Mouse (Mus musculus): ENCODE data around the gene Icam1. TPM values are rescaled to one million over a fixed set of nuclear protein-coding genes. Genes with fewer than 3 reads are reported as not detected.
A peak's percentile ranks its signal among the peaks of the same experiment; 100 is the strongest.
"Not testable (repeated sequence)": the region's sequence is repeated elsewhere in the genome, so short reads cannot be mapped to it uniquely, and the experiment has no call there.

Icam1 gene
- total RNA-seq, 2 experiments from 2014 or later = 5.4 to 6.7 TPM

DNA sequence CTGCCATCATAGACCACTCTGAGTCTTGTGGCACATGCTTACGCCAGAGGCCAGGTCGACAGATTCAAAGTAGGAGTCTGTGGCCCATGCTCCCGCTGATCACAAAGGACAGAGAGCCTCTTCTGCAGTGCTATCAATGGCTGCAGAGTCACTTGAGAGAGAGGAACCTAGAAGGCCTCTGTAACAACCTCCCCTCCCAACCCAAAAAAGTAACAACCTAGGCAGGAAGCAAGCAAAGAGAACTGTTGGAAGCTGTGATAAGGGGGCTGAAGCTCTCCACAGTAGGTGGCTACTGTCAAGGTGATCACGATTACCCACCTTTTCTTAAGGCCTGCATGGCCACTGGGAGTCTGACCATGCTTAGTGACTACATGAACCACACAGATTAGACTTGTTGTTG lies 27.8 kb downstream of the Icam1 start:
- no peak for DNase-seq (ENCODE audit: low spot score in 2 of 2)

DNA sequence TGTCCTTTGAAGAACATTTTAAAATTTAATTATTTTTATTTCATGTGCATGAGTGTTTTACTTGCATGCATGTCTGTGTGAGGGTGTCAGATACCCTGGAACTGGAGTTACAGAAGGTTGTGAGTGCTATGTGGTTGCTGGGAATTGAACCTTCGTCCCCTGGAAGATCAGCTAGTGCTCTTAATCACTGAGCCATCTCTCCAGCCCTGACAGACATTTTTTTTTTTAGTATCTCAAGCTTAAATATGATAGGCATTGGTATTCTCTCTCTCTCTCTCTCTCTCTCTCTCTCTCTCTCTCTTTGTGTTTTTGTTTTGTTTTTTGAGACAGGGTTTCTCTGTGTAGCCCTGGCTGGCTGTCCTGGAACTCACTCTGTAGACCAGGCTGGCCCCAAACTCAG lies 29.0 kb downstream of the Icam1 start:
- DNase-seq (ENCODE audit: low spot score in 2 of 2) = not testable (repeated sequence)

DNA sequence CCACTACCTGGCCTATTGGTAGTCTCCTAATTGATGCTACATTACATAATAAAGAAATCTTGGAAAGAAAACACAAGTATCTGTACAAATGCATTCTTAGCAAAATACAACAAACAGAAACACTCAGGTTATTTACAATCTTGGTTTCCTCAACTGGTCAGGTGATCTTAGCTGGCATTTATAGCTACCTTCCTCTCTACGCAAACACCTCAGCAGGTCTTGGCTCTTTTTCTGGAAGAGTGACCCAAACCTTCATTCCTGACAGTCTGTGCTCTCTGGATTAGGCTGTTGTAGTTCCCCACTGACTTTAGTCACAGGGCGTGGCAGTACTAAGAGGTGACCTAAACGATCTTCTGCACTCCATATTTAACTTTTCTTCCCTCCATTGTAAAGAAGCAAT lies 29.4 kb downstream of the Icam1 start:
- DNase-seq (ENCODE audit: low spot score in 2 of 2) = no peak

DNA sequence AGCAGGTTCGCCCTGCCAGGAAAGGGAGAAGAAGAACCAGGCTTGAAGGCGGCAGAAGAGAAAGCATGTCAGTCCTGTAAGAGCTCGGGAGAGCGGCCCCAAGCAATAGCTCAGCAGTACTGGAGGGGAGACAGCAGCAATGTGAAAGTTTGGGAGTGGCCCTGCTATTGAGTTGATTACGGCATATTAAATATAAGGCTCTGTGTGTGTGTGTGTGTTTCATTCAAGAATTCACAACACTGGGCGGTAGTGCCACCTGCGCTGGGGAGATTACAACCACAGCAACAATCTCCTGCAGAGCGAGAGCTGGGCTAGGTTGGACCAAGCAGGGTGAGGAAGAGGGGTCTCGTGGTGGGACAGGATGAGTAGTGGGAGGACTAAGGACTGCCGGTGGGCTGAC lies 35.8 kb downstream of the Icam1 start:
- DNase-seq (ENCODE audit: low spot score in 2 of 2) = no peak

DNA sequence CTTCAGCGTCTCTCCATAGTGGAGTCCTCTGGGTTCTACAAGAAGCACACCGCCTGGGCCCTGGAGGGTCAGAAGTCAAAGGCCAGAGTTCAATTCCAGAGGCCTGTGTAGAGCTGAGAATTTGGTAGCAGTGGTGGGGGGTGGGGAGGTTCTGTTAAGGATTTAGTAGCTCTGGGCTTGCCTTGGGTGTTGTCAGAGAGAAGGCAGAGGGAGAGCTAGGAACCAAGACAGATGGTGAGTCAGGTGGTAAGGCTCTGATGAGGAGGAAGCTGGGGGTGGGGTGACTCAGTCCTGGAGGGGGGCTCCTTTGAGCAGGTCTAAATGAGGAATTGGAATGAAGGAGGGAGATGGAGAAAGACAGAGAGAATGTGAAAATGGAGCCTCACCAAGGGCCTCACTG lies 47.1 kb downstream of the Icam1 start:
- no peak for DNase-seq (ENCODE audit: low spot score in 2 of 2)

DNA sequence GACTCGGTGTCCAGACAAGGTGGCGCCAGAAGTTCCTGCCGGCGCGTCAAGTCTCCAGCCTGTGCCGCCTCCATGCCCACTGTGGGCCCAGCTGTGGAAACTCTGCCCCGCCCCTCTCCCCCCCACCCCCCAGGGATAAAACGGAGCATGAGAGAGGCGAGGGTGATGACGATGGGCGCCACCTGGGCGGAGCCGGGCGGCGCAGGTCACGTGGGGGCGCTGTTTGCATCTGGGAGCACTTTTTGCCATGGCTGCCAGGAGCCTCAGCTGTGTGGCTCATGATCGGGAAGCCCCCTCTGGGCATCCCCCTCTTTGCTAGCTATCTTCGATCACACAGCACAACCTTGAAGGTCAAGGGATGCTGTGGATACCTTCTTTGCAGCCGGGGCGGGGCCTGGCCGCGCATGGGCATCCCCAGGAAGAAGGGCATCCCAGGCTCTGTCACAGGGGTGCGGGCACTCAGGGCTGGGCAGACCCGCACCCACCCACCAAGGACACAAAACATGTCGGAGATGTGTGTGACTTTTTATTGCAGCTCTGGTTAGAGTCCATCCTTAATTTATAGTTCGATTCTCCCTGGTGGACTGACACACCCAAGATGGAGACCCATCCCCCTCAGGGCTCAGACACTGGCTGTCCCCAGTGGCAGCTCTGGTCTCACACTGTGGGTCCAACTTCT lies 51.4 kb downstream of the Icam1 start, which contains the start of gene Zglp1:
Gene Zglp1, minus strand, starts transcription at position 88 of the 679 bp plus-strand sequence.
- no peak for DNase-seq (ENCODE audit: low spot score in 2 of 2)

DNA sequence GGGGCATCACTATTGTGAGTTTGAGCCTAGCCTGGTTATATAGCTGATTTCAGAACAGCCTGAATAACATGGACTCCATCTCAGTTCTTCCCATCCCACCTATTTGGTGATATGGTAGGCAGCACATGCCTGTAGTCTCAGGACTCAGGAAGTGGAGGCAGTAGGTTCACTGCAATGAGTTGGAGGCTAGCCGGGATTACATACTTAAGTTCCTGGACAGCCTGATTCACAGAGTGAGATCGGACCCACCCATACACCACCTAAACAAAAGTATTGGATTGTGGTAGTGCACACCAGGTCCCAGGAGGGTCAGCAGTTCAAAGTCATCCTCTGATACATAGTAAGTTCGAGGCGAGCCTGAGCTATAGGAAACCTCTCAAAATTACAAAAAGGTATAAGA lies 56.9 kb downstream of the Icam1 start:
- no peak for DNase-seq (ENCODE audit: low spot score in 2 of 2)

DNA sequence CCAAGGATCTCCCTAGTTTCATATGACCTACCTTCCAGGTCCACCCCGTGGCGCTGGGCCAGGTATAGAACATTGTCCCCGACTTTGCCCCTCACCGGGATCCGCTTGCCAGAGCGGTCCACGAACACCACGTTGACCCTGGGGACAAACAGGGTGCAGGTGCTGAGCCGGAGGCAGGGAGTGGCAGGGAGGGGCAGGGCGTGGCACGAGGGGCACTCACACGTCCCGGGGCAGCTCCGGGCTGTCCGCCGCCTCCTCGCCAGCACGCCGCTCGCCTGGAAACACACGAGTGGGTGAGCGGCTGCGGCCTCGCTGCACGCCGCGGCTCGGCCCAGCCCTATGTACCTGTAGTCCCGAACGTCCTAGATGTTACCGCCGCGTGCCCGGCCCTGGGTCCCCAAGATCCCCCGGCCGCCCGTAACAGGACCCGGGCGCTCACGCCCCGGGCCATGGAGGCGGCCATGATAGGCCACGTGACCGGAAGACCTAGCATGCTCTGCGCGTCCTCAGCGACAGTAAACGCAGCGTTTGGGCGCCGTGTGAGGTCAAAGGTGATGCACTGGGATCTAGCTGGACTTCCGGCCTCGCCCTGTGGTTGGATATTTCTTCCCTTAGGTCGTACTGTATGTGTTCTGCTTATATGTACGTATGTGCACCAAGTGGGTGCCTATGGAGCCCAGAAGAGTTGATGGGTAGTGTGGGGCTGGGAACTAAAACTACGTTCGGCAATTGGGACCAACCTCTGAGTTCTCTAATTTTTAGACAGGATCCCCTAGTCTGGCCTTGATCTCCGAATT lies 57.5 kb downstream of the Icam1 start, which contains the start of the genes Gm49373 and Fdx1l:
Gene Gm49373, minus strand, starts transcription at position 53 of the 797 bp plus-strand sequence.
Gene Fdx1l, minus strand, starts transcription at position 571 of the 797 bp plus-strand sequence.
- peak; percentile 69 to 88 for DNase-seq (ENCODE audit: low spot score in 2 of 2)

DNA sequence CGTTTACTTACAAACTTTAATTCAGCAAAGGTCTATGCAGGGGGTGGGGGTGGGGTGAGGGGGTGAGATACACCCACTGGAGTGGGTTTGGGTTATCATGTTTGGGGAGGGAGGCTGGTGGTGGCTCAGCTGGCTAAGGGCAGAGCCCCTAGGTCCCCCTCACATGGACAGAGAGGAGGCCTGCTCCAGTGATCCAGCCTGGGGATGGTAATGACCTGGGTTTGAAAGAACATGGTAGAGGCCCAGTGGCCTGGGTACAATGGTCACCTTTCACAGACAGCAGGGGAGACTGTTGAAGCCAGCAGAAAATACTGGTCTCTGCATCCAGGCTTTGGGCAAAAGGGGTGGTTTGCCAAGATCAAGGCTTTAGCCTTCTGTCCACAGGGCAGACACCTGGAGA lies 58.4 kb downstream of the Icam1 start:
- no peak for DNase-seq (ENCODE audit: low spot score in 2 of 2)

DNA sequence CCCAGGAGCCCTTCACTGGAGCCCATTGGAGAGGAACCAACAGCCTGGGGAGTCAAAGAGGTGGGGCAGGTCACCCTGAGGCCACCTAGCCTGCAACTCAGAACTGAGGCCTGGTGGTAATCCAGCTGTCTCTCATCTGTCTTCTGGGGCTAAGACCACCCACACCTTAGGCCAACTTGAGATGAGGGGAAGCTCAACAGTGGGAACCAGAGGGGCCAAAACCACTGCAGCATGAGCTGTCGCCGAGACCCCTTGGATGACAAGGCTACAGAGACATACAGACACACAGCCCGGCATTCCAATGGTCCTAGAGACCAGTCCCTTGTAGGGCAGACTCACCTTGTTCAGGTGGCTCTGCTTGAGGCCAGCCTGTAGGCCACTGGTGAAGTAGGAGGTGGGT lies 59.8 kb downstream of the Icam1 start:
- no peak for DNase-seq (ENCODE audit: low spot score in 2 of 2)

Small RNAs within 50 kb of the gene (microRNA-seq; reads per million reads assigned to microRNA genes)
- gene Mir1900 = not detected
- gene Mir7082 = not detected

Other genes with a start within 250 kb of the Icam1 start
- gene Col5a3, start 200.9 kb upstream of the Icam1 start, total RNA-seq (2021) = 100 to 1,000 TPM; 156 to 159 TPM
- not detected for gene Rdh8, start 197.5 kb upstream of the Icam1 start, total RNA-seq (2021)
- 1 to 10 TPM; 8.2 to 9.7 TPM for gene A230050P20Rik, start 147.3 kb upstream of the Icam1 start, total RNA-seq (2021)
- 1 to 10 TPM; 3.9 to 4.5 TPM for gene Angptl6, start 136.3 kb upstream of the Icam1 start, total RNA-seq (2021)
- 10 to 100 TPM; 25.0 to 28.7 TPM for gene Ppan, start 127.8 kb upstream of the Icam1 start, total RNA-seq (2021)
- gene Eif3g, start 117.4 kb upstream of the Icam1 start, total RNA-seq (2021) = 100 to 1,000 TPM; 146 to 158 TPM
- gene Dnmt1, start 56.1 kb upstream of the Icam1 start, total RNA-seq (2021) = 10 to 100 TPM; 44.5 to 46.0 TPM
- 10 to 100 TPM; 19.8 to 20.2 TPM for gene S1pr2, start 39.2 kb upstream of the Icam1 start, total RNA-seq (2021)
- gene Mrpl4, start 13.2 kb upstream of the Icam1 start, total RNA-seq (2021) = 10 to 100 TPM; 42.7 to 49.2 TPM
- not detected for gene Icam4, start 13.4 kb downstream of the Icam1 start, total RNA-seq (2021)
- gene Icam5, start 16.1 kb downstream of the Icam1 start, total RNA-seq (2021) = under 1 TPM in 1 of 2 experiments, not detected in 1; 0.08 TPM
- not detected for gene Zglp1, start 51.1 kb downstream of the Icam1 start, total RNA-seq (2021)
- gene Gm49373, start 57.1 kb downstream of the Icam1 start, total RNA-seq (2021) = under 1 TPM; 0.29 to 0.59 TPM
- 10 to 100 TPM; 28.6 to 31.6 TPM for gene Fdx1l, start 57.6 kb downstream of the Icam1 start, total RNA-seq (2021)
- 1 to 10 TPM; 1.3 to 1.7 TPM for gene Gm38431, start 76.0 kb downstream of the Icam1 start, total RNA-seq (2021)
- 10 to 100 TPM; 33.0 to 37.3 TPM for gene Raver1, start 76.0 kb downstream of the Icam1 start, total RNA-seq (2021)
- 1 to 10 TPM; 9.3 TPM for gene Tyk2, start 115.3 kb downstream of the Icam1 start, total RNA-seq (2021)
- 100 to 1,000 TPM; 160 to 163 TPM for gene Cdc37, start 134.0 kb downstream of the Icam1 start, total RNA-seq (2021)
- 10 to 100 TPM; 11.6 to 13.8 TPM for gene Pde4a, start 149.7 kb downstream of the Icam1 start, total RNA-seq (2021)
- gene Keap1, start 223.4 kb downstream of the Icam1 start, total RNA-seq (2021) = 10 to 100 TPM; 52.2 to 55.0 TPM
- gene S1pr5, start 232.5 kb downstream of the Icam1 start, total RNA-seq (2021) = under 1 TPM; 0.26 to 0.32 TPM
- 10 to 100 TPM; 28.0 to 30.0 TPM for gene Atg4d, start 249.3 kb downstream of the Icam1 start, total RNA-seq (2021)

Measured in gastrocnemius, postnatal 4 days (tissue).